Mouse (Mus musculus): ENCODE results near the gene Napb.

The Napb gene

GRCm38 (mm10) chr2:148687971-148688370 lies 44.3 kb downstream of the Napb start:
- no peak for DNase-seq (ENCODE audit: low spot score)

DNA sequence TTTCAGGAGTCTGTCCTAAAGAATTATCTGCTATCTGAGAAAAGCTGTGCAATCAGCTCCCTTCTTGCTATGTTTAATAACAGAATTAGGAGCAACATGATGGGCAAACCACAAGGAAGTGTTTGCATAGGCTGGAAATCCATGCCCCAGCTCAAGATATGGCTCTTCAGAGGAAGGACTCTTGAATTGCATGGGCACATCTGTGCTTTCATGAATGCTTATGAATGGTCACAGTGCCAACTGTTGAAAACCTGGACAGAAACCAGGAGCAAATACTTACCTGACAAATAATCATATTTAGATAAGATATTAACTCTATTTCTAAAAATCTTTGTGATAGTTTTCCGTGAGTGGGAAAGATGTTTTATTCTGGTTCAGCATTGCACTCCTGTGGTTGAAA lies 45.4 kb downstream of the Napb start:
- no peak for DNase-seq (ENCODE audit: low spot score)

DNA sequence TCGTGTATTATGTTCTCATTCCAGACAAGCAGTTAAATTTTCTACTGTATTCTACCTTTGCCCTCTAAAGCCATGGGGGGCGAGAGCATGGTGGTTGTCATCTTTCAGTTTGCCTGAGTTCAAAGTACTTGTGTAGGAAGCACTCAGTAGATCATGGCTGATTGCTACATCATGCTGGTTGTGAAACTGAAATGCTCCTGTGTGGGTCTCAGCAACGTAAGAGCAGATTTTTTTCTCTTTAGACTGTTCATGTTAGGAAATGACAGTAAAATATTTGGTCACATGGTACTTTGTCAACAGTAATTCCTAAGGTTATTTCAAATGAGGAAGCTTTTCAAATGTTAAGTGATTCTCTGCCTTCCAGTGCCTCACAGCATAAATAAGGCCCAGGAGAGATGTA lies 46.6 kb downstream of the Napb start:
- no peak for DNase-seq (ENCODE audit: low spot score)

DNA sequence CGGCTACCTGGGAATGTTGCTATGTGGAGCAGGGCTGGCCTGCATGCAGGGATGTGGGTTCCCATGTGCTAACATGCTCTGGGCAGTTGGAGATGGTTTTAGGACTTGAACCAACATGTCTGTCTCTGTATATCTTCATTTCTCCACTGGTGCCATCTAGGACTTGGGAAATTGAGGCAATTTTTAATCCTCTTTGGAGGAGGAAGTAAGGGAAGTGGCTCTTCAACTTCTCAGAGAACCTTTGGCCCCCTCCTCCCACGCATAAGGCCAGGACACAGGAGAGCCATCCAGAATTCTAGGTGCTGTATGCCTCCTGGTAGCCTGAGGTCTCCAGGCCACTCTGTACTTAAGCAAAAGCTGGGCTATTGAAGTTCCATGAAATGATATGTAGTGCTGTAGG lies 47.3 kb downstream of the Napb start:
- DNase-seq (ENCODE audit: low spot score) = no peak

GRCm38 (mm10) chr2:148683031-148683430 lies 49.2 kb downstream of the Napb start:
- no peak for DNase-seq (ENCODE audit: low spot score)

DNA sequence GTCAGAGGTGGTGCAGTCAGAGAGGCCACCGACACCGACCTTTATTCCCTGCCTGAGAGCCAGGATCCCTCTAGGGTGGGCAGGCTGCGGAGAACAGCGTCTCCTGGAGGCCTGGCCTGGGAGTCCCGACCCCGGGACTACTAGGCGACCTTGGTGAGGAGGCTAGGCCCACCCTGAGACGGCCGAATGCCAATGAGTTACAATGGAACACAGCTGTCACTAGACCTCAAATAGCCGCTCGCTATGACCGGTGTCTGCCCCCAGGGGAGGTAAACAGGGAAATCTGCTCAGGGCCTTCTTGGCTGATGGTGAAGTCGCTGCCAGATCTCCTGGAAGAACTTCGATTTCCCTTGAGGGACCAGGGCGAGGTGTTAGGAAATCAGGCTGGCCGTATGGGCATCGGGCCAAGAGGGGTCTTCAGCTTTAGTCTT lies 50.8 kb downstream of the Napb start:
- DNase-seq (ENCODE audit: low spot score) = peak; percentile 61

GRCm38 (mm10) chr2:148680775-148681291 lies 51.4 kb downstream of the Napb start, which contains the start of gene Gzf1:
Gene Gzf1, plus strand, starts transcription at chr2:148681023.
- DNase-seq (ENCODE audit: low spot score) = peak; percentile 100

GRCm38 (mm10) chr2:148679346-148679745 lies 52.9 kb downstream of the Napb start:
- peak; percentile 77 for DNase-seq (ENCODE audit: low spot score)

- DNase-seq (ENCODE audit: low spot score) = peak; percentile 92
Measured at GRCm38 (mm10) chr2:148677801-148678200, 54.5 kb downstream of the Napb start.

DNA sequence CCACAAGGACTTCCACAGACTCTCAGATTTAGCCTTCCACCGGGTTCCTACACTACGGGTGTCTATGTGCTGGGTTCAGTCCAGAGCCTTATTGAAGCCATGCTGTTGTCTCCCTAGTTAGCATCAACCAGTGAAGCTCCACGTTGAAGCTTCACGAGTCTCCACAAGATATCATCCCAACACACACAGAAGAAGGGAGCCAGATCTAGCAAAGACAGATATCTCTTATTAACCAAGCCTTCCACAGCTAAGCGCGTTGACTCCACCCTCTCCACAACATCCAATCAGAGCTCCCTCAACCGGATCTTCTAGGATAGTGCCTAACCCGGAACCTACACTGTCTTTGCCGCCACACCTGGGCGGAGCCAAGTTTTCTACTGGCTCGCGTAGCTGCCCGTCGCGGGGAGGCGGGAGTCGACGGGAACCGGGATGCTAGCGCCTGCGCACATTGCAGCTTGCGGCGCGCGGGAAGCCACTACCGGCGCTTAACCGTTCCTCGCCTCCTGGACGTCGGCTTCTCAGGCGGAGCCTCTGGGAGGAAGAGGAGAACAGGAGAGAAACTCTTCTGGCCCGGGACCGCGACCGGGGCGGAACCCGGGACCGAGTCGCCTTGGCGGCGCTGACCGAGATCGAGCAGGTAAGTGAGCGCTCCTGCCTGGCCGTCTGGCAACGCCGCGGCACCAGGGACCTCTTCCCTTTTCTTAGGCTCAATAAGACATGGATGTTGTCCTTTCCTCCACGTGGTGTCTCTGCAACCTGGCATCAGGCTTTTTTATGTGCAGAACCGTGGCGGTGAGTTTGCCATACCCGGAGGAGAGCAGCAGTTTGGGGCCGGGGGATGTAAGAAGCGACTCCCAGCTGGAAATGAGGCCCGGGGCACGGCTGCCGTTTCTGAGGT lies 59.8 kb downstream of the Napb start, which contains the start of gene Nxt1:
TSS of gene Nxt1 (plus strand) at position 403 of the 898 bp plus-strand sequence.
- DNase-seq (ENCODE audit: low spot score) = peak; percentile 97

GRCm38 (mm10) chr2:148663458-148663857 lies 68.8 kb downstream of the Napb start:
- no peak for DNase-seq (ENCODE audit: low spot score)

DNA sequence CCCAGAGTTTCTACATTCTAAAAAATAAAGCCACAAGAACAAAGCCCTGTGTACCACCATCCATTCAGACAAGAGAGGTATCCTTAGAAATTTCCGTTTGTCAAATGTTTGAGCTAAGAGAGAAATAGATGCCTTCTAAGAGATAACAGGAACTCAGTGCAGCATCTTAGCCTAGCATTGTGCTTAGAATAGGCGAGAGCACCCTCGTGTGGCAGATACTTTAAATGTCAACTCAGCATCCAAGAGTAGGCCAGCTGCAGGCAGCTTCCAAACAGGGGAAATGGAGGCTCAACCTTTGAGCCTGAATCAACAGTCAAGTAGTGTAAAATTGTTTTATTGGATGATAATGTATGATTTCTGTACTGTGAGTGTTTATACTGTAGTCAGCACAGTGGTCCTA lies 77.3 kb downstream of the Napb start:
- DNase-seq (ENCODE audit: low spot score) = peak; percentile 86

- DNase-seq (ENCODE audit: low spot score) = peak; percentile 20
Measured at GRCm38 (mm10) chr2:148650587-148651357, 81.5 kb downstream of the Napb start.

DNA sequence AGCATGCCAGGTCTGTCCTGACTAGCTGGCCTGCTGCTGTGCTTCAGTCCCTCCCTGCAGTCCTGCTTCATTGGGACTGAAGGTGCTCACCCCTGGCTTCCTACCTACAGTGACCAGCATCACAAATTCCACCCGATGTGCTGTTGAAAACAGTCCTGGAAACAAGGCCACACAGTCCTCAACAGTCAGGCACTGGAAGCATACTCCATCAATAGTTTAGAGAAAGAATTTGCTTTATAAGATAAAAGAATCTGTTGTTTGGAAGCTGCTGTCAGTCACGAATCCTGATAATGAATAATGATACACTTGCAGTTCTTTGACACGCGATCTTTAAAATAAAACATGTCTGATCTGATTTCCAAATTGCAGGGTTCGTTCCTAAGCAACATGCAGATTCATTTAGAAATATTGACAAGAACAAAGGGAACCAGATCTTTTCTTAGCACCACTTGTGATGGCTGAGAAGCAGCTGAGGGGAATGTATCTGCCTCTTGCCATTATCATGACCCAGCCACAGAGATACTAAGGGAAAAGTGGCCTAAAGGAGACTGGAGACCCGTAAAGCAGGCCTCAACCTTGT lies 87.8 kb downstream of the Napb start:
- no peak for DNase-seq (ENCODE audit: low spot score)
